Mouse (Mus musculus): ENCODE measurements at regions not wholly inside any gene's neighbourhood (a gene's known extent, or its start where the extent isn't known, plus 50 kb on each side); places are given as distances from the start of the nearest gene placed in this dataset.

- DNase-seq (ENCODE audit: low read depth in 2 of 2, low spot score in 2 of 2) = no peak
Measured at GRCm38 (mm10) chr6:98767858-98768336, 425.3 kb upstream of the Gm765 start.

- peak in 1 of 2 experiments; percentile 14 for DNase-seq (ENCODE audit: low read depth in 2 of 2, low spot score in 2 of 2)
Measured at GRCm38 (mm10) chr6:98754487-98754886, 411.9 kb upstream of the Gm765 start.

- DNase-seq (ENCODE audit: low read depth in 2 of 2, low spot score in 2 of 2) = no peak
Measured at GRCm38 (mm10) chr6:98748618-98749017, 406.1 kb upstream of the Gm765 start.

GRCm38 (mm10) chr6:98746976-98747375 is 404.4 kb upstream of the Gm765 start:
- no peak for DNase-seq (ENCODE audit: low read depth in 2 of 2, low spot score in 2 of 2)

- DNase-seq (ENCODE audit: low read depth in 2 of 2, low spot score in 2 of 2) = no peak
Measured at GRCm38 (mm10) chr6:98740447-98740846, 397.9 kb upstream of the Gm765 start.

- DNase-seq (ENCODE audit: low read depth in 2 of 2, low spot score in 2 of 2) = no peak
Measured at GRCm38 (mm10) chr6:98731010-98731530, 388.5 kb upstream of the Gm765 start.

- DNase-seq (ENCODE audit: low read depth in 2 of 2, low spot score in 2 of 2) = no peak
Measured at GRCm38 (mm10) chr6:98726605-98727144, 384.1 kb upstream of the Gm765 start.

GRCm38 (mm10) chr6:98704887-98705622 is 362.5 kb upstream of the Gm765 start:
- no peak for DNase-seq (ENCODE audit: low read depth in 2 of 2, low spot score in 2 of 2)

GRCm38 (mm10) chr6:98697571-98697970 is 355.0 kb upstream of the Gm765 start:
- no peak for DNase-seq (ENCODE audit: low read depth in 2 of 2, low spot score in 2 of 2)

GRCm38 (mm10) chr6:98693411-98693810 is 350.9 kb upstream of the Gm765 start:
- no peak for DNase-seq (ENCODE audit: low read depth in 2 of 2, low spot score in 2 of 2)

GRCm38 (mm10) chr6:98690133-98690532 is 347.6 kb upstream of the Gm765 start:
- no peak for DNase-seq (ENCODE audit: low read depth in 2 of 2, low spot score in 2 of 2)

GRCm38 (mm10) chr6:98689395-98689794 is 346.8 kb upstream of the Gm765 start:
- DNase-seq (ENCODE audit: low read depth in 2 of 2, low spot score in 2 of 2) = no peak

- no peak for DNase-seq (ENCODE audit: low read depth in 2 of 2, low spot score in 2 of 2)
Measured at GRCm38 (mm10) chr6:98688624-98689023, 346.1 kb upstream of the Gm765 start.

- DNase-seq (ENCODE audit: low read depth in 2 of 2, low spot score in 2 of 2) = no peak
Measured at GRCm38 (mm10) chr6:98666388-98666989, 323.9 kb upstream of the Gm765 start.

GRCm38 (mm10) chr6:98651827-98652226 is 309.3 kb upstream of the Gm765 start:
- no peak for DNase-seq (ENCODE audit: low read depth in 2 of 2, low spot score in 2 of 2)

- DNase-seq (ENCODE audit: low read depth in 2 of 2, low spot score in 2 of 2) = no peak
Measured at GRCm38 (mm10) chr6:98651315-98651714, 308.8 kb upstream of the Gm765 start.

GRCm38 (mm10) chr6:98640316-98640715 is 297.8 kb upstream of the Gm765 start:
- DNase-seq (ENCODE audit: low read depth in 2 of 2, low spot score in 2 of 2) = no peak

- no peak for DNase-seq (ENCODE audit: low read depth in 2 of 2, low spot score in 2 of 2)
Measured at GRCm38 (mm10) chr6:98635816-98636215, 293.3 kb upstream of the Gm765 start.

GRCm38 (mm10) chr6:98632278-98633063 is 289.9 kb upstream of the Gm765 start:
- DNase-seq (ENCODE audit: low read depth in 2 of 2, low spot score in 2 of 2) = peak in 1 of 2 experiments; percentile 22

- DNase-seq (ENCODE audit: low read depth in 2 of 2, low spot score in 2 of 2) = no peak
Measured at GRCm38 (mm10) chr6:98631269-98631668, 288.7 kb upstream of the Gm765 start.

- DNase-seq (ENCODE audit: low read depth in 2 of 2, low spot score in 2 of 2) = peak in 1 of 2 experiments; percentile 24
Measured at GRCm38 (mm10) chr6:98629646-98630045, 287.1 kb upstream of the Gm765 start.

Measured in CD8-positive naive resting alpha-beta T cell, adult 2 months (primary cell).